Mouse (Mus musculus): ENCODE measurements around the gene Mllt6.
"Not testable (repeated sequence)": the region's sequence is repeated elsewhere in the genome, so short reads cannot be mapped to it uniquely, and the experiment has no call there.

Mllt6 gene

GRCm38 (mm10) chr11:97694921-97695711 lies 31.9 kb downstream of the Mllt6 start:
- DNase-seq (ENCODE audit: low spot score in 2 of 2), result peak in 1 of 2 experiments; percentile 64

- no peak for DNase-seq (ENCODE audit: low spot score in 2 of 2)
These were observed 32.6 kb downstream of the Mllt6 start for GRCm38 (mm10) chr11:97695712-97696401.

GRCm38 (mm10) chr11:97696669-97697068 lies 33.5 kb downstream of the Mllt6 start:
- DNase-seq (ENCODE audit: low spot score in 2 of 2), result no peak

DNA sequence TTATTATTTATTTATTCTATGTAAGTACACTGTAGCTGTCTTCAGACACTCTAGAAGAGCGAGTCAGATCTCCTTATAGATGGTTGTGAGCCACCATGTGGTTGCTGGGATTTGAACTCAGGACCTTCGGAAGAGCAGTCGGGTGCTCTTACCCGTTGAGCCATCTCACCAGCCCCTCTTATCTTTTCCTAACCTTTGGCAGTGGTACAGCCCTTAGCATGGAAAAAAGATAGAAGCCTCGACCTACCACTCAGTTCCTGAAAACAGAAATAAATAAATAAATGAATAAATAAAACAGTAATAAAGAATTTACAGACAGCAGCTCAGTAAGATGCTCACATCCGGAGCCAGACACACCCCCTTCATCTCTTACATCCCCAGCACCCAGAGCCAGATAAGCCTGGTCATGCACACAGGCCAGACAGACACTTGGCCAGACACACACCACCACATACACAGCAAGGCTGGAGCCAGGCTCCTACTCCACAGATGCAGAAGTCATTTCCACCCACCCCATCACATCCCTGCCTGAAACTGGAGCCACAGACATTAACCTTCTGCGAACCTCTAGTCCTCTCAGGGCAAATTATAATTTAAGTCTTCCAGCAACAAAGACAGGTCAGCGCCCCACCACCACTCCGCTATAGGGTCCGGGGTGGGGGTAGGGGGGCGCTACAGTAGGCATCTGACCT lies 34.1 kb downstream of the Mllt6 start:
- no peak for DNase-seq (ENCODE audit: low spot score in 2 of 2)

- no peak for DNase-seq (ENCODE audit: low spot score in 2 of 2)
These were observed 34.8 kb downstream of the Mllt6 start for GRCm38 (mm10) chr11:97697891-97698529.

GRCm38 (mm10) chr11:97698741-97699611 lies 35.8 kb downstream of the Mllt6 start:
- DNase-seq (ENCODE audit: low spot score in 2 of 2), result no peak

DNA sequence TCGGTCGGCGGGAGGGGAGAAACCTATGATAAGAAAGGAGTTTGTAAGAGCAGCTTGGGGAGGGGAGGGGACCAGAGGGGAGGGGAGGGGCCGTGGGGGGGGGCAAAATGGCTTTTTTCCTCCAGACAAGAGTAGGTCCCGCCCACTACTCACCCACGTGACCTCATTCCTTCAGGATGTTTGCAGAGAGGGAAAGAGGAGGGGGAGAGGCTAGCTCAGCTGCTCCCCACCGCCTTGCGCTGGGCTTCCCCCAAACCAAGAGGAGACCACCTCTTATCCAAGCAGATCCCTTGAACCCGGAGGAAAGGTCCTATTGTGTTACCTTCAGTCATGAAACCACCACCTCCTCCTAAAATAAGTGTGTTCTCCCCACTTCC lies 36.4 kb downstream of the Mllt6 start:
- DNase-seq (ENCODE audit: low spot score in 2 of 2), result peak; percentile 83 to 85

DNA sequence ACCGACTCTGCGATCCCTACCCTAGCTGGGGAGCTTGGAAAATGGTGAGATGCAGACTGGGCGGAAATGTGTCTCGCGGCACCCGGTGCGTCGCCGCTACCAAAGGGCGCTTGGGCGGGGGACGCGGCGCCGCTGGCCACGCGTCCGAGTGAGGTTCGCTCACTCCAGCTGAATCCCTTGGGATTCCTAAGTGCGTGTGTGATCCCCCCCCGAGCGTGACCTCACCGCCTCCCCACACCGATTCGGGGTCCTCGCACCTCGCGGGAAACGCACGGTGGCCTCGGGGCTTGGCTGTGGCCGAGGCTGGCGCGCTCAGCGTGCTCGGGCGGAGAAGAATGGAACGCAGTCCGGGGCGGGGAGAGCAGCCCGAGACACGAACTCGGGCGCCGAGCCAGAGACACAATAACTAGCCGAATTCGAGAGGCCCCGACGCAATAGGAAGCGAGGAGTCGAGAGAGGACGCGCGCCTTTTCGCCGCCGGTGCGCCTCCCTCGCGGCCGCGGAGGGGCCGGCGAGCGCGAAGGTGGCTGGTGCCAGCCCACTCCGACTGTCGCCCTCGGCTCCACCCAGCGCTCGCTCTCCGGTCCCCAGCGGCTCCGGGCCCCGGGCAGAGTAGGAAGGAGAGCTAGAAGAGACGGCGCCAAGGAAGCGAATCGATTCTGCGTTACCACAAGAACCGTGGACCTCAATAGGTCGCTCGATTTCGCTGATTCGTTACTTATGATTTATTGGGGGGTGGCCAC lies 37.0 kb downstream of the Mllt6 start, which contains the start of gene Pcgf2:
TSS of gene Pcgf2 (minus strand) at position 495 of the 743 bp plus-strand sequence.
- peak; percentile 69 to 76 for DNase-seq (ENCODE audit: low spot score in 2 of 2)

DNA sequence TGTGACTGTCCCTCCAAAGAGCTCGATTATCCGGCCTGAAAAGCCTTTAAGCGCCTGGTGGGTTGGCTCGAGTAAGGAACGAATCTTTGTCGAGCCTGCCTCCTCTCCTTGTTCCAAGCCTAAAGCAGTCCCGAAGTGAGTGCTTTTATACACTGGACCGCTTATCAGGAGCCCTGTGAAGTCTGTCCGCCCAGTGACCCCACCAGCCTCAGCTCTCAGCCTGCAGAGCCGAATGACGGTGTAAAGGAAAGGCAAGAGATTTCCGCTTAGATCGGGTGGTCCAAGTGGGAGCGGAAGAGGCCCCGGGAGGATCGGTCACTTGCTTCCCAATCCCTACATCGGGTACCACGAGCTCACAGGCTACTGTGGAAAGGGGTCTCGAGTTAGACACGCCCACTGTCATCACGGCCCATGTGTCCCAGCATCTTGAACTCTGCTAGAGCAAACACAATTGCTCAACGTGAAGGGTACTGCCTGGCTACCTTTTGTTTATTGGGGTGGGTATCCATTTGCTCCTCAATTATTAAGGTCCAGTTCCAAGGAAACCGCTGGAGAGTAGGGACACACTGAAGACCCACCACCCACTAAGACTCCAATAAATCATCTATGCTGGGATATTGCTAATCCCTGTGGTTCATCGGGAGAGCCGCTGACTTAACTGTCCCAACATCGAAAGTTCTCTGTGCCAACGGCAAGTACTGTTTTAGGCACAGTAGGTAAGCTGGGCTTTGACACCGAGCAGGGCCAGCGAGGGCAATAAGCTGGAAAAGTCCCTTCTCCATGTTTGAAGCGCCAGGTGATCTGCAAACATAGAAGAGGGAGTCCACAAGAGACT lies 37.7 kb downstream of the Mllt6 start:
- no peak for DNase-seq (ENCODE audit: low spot score in 2 of 2)

GRCm38 (mm10) chr11:97701581-97702392 lies 38.6 kb downstream of the Mllt6 start:
- no peak for DNase-seq (ENCODE audit: low spot score in 2 of 2)

DNA sequence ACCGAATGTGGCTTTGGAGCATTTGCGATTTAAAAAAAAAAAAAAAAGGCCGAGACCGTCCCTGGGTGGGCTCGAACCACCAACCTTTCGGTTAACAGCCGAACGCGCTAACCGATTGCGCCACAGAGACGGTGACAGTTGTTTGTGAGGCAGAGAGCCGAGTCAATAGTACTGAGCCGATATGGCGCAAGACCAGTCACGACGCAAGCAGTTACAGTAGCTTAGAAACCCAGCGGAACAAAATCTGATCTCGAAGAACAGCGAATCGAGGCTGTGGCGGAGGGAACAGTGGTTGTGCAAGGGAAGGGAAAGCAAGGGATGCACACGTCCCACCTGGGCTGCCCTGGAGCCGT lies 39.2 kb downstream of the Mllt6 start:
- DNase-seq (ENCODE audit: low spot score in 2 of 2), result peak; percentile 91 to 95

DNA sequence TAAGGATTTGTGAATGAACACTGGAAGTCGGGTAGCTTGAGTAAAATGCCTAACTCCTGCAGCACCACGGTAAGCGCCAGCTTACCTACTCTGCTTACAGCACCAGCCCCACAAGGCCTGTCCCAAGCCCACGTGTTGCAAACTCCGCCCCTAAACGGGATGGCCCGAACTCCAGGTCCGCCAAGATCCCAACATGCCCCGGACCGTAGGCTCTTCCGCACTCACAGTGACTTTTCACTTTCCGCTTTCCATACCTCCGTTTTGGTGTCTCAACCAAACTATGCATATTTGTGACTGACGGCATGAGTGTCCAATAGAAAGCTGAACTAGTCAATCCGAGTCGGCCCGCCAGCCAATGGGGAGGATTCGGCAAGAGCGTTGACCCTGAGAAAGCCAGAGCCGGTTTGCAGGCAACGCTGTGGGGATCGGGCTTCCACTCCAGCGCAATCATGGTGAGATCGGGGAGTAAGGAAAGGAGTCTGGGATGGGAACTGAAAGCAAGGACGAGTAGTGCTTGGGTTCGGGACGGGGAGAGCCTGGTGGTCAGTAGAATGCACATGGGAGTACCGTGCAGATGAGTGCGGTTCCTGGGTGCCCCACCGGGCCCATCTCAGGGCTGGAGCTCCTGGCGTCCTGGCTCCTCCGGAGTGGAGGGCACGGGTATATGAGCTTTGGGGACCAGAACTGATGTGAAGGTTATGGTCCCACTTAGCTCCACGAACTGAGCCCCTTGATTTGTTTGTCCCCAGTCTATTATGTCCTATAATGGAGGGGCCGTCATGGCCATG lies 40.0 kb downstream of the Mllt6 start, which contains the start of gene Psmb3:
TSS of gene Psmb3 (plus strand) at position 361 of the 788 bp plus-strand sequence.
- DNase-seq (ENCODE audit: low spot score in 2 of 2), result peak; percentile 100

GRCm38 (mm10) chr11:97710067-97710466 lies 46.9 kb downstream of the Mllt6 start:
- DNase-seq (ENCODE audit: low spot score in 2 of 2), result not testable (repeated sequence)

DNA sequence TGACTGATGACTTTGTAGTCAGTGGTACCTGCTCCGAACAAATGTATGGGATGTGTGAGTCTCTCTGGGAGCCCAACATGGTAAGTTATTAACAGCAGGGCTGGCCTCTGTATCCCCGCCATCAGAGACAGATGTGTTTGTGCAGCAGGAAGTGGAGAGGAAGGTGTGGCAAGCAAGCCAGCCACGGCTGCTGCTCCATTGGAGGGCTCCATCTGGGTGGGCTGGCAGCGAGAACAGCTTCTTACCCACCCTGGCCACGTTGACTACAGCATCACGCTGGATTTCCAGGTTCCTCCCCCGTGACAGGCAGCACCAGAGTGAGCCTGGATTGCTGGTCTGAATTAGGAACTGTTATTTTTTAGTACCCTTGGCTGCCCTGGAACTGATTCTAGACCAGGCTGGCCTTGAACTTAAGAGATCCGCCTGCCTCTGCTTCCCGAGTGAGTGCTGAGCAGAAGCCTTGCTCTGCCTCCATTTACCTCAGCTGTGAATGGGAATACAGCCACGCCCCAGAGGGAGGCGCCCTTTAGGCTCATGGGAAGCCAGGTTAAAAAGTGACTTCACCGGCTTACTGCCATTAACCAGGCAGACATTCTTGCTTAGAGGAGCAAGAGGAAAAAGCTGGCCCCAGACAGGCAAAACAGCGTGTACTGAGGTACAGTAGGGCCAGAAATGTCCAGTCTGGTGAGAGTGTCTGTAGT lies 48.1 kb downstream of the Mllt6 start:
- no peak for DNase-seq (ENCODE audit: low spot score in 2 of 2)

DNA sequence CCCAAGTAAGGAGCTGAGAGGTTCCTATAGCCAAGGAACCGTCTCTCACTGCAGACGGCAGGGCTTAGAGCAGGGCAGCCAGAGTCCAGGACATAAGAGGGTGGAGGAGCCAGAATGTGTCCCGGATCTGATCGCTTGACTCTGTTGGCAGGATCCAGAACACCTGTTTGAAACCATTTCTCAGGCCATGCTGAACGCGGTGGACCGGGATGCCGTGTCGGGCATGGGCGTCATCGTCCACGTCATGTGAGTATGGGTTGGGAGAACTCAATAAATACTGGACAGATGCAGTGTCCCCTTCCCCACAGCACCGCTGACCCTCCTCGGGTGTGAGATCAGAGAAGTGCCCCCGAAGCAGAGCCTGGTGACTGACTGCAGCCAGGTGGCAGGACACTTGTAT lies 49.1 kb downstream of the Mllt6 start:
- DNase-seq (ENCODE audit: low spot score in 2 of 2), result no peak

DNA sequence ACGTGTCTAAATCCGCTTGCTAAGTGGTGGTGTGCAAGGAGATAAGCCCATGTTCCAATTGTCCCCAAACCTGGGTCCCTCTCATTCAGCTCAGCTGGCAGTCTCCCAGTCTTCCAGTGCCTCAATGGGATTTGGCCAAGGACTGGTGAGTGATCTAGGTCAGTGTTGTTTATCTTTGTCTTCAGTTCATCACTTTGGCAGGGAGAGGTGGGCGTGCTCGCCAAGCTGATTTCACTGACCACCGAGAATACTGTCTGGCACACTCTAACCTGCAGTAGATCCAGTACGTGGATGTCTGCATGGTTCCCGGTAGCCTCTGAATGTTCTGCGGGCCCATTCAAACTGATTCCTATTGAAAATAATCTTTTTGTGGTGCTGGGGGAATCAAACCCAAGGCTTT lies 50.7 kb downstream of the Mllt6 start:
- DNase-seq (ENCODE audit: low spot score in 2 of 2), result no peak

DNA sequence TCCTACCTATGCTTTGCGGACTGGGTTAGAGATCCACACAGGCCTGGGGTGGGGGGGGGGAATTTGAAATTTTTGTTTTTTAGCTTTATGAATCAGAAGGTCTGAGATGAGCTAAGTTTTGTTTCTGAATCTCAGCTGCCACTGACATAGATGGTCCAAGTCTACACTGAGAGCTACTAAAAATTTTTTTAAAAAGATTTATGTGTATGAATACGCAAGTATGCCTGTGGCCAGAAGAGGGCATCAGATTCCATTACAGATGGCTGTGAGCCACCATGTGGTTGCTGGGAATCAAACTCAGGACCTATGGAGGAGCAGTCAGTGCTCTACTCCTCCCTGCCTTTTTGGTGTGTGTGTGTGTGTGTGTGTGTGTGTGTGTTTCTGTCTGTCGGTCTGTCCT lies 51.1 kb downstream of the Mllt6 start:
- no peak for DNase-seq (ENCODE audit: low spot score in 2 of 2)
